Mouse (Mus musculus) mesoderm, embryonic 11.5 days (tissue): ENCODE results near the gene Fam57a.
"Not testable (repeated sequence)": the region's sequence is repeated elsewhere in the genome, so short reads cannot be mapped to it uniquely, and the experiment has no call there.

Source experiments
- DNase-seq: peaks from one replicate; pipeline ENCODE4 v3.0.0-alpha.2; 2012; ENCODE audit warnings: low read depth, low spot score

Gene Fam57a

DNA sequence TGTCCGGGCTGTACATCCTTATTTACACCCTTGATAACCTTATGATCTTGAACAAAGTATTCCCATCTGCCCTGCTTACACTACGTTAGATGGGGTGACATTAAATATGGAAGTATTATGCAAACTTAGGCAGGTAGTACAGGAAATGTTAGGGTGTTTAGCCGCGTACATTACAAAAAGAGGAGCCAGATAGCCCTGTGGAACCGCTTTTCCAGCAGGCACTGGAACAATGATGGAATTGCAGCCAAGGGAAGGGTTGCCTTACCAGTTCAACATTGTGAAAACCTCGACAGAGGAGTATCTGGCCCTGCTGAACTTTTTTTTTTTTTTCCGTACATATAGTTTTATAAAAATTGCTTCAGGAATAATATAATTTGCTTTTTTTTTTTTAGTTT is 672 bp downstream of the Fam57a start:
- no peak for DNase-seq

DNA sequence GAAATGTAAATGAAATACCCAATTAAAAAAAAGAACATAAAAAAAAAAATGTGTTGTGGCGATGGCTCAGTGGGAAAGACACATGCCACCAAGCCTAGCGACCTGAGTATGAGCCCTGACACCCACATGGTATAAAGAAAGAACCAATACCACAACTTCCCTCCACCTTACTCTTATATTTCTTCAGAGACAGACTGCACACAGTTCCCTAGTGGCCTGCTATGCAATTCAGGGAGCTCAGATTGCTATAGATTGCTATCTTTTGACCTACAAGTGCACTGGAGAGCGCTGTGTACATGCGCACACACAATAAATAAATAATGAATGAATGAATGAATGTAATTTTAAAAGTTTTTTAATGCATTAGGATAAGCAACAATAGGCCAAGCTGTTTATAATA is 4.3 kb downstream of the Fam57a start:
- no peak for DNase-seq

DNA sequence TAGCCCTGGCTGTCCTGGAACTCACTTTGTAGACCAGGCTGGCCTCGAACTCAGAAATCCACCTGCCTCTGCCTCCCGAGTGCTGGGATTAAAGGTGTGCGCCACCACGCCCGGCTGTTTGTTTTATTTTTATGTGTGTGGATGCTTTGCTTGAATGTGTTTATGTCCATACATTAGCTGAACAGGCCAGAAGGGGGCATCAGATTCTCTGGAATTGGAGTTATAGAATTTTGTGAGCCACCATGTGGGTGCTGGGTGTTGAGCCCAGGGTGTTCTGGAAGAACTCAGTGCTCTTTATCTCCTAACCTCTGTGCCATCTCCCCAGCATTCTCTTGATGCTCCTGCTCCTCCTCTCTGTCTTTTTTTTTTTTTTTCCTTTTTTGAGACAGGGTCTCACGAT is 7.4 kb downstream of the Fam57a start:
- no peak for DNase-seq

GRCm38 (mm10) chr11:76196275-76196976 is 17.0 kb downstream of the Fam57a start:
- DNase-seq = no peak

DNA sequence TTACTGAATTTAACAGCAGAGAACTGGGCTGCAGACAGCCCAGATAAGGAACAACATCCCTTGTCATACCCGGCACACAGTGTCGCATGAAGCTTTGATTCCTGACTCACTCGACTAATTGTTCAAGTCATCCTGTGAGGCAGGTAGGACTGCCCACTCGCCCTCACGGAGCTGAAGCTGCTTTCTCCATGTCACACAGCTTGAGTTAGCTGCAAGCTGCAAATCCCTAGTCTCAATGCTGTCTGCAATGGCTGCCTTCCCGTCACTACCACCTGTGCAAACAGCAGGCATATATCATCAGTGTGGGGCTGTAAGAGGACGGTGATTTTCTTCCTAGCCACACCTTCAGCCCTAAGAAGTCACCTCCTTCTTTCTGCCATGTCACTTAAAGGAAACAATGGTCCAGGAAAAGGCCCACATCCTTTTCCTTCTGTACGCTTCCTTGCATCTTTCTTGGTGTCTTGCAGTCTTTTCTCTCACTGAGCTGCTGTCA is 17.6 kb downstream of the Fam57a start:
- DNase-seq = no peak

DNA sequence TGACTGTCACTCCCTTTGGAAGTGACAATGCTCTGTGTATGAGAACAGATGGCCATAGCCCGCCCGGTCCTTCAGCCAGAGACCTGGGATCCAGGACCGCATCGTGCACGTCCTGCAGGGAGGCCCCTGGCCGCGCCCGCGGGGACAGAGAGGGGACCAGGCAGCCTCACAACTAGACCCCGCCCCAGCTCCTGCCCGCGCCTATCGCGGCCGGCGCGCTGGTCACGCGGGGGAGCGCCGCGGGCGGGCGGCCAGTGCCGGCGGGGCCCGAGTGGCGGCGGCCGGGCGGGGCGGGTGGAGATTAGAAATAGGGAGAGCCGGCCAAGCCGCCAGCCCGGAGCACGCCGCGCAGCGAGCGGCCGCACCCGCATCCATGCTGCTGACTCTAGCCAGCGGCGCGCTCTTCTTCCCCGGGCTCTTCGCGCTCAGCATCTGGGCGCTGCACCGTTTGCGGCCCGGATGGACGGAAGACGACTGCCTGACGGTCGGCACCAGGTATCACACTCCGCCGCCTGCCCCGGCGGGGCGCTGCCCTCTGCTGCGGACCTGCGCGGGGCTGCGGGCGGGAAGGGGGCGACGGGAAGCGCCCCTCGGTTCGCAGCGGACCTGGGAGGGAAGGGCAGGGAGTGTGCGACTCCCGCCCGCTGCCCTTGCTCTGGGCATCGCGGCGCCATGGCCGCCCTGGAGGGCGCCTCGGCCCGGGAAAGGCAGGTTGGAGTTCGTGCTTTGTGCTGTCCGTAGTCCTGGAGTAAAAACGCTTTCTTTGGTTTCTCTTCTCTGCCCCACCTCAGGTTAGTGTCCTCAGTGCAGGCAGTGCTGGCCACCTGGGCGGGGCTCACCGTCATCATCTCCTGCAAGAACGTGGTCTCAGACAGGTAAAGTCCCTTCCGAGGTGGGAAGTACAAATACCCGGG is 22.5 kb downstream of the Fam57a start:
- peak; percentile 78 for DNase-seq

- DNase-seq = no peak
Observed at GRCm38 (mm10) chr11:76206793-76207192, 27.3 kb downstream of the Fam57a start.

DNA sequence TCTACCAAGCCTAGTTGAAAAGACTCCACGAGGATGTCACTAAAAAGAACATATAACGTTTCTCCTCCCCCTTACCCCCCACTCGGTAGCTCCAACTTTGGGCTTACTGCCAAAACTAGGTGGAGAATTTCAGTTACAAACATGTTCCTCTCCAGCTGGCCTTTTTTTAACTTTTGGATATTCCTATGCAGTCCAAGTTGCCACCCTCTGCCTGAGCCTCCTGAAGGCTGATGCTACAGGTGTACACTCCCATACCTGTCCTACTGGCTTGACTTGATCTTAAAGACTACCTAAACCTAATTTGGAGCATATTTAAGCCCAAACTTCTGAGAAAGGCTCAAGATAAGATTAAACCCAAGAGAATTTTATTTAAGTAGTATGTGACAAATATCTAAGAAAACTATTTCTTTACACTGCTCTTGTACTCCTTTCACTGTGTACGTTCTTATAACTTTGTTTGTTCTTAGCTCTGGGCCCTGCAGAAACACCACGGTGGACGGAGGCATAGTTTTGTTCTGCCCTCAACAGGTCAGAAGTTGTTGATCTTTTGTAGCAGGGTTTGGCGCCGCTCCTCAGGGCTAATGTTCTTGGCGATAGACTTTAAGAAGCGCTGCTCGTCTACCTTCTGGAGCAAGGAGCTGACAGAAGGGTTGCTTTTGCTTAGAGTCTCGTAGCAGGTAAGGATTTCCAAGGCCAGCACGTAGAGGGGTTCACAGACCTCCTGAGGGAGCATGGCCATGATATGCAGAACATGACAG is 30.9 kb downstream of the Fam57a start:
- DNase-seq = no peak

GRCm38 (mm10) chr11:76211595-76211994 is 32.1 kb downstream of the Fam57a start:
- DNase-seq = not testable (repeated sequence)

DNA sequence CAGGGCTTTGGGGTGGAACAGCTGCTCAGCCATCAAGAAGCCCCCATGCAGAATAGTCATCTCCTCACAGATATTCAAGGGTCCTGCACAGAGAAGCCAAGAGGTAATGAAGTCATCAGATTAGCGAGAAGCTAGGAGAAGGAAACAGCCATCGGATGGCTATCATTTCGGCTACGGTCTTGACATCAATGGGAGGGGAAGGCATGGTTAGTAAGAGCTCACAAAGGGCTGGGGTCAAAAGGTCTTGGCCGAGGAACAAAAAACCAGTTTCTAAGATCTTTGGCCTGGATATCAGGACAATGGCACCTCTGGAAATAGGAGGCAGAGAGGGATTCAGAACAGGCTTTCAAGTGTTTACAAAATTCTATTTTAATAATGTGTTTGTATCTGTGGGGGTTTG is 34.4 kb downstream of the Fam57a start:
- no peak for DNase-seq

- no peak for DNase-seq
Observed at GRCm38 (mm10) chr11:76215011-76215410, 35.5 kb downstream of the Fam57a start.

DNA sequence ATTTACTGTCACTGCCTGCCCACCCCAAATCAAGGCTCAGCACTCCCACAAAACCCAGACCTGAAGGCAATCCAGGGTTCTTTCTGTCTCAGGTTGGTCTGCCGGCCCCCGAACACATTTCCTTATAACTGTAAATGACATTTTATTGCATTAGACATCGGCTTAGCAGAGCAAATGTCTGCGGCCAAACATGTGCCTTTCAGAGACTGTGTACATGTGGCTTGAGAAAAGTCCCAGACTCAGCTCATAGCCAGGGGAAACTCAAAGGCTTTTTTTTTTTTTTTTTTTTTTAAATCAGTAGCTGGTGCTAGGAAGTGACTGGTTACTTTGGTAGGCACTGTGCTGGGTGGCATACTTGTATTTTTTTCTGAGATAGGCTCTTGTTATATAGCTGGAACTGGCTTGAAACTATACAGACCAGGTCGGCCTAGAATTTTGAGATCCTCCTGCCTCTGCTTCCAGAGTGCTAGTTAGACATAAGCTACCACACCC is 36.6 kb downstream of the Fam57a start:
- DNase-seq = no peak

DNA sequence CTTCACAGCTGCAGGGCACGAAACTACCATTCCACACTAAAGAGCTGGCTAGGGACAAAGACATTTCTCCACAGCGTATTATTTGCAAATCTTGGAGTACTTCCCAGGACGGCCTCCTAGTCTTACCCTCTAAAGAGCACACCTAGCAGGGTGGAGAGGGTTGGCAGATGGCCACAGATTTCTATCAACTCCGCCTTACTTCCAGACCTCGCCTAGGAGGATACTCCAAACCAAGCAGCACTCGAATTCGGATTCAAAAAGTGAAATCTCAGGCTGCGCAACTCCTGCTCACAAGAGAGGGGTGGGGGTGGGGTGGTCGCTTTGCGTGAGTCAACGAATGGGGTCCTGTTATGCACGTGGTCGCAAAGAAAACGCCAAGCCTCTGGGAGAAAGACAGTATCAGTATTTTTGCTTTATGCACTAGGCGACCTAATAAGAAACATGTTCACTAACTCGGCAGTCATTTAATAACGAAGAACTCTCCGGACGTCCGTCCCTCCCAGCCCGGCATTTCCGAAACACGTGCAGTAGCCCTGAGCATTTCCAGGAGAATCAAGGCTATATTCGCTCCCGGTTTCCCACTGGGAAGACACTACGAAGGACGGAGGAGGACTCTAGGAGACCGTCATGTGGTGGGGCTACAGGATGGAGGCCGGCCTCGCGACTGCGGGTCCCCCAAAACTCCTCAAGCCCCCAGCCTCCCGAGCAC is 37.4 kb downstream of the Fam57a start:
- DNase-seq = peak; percentile 52

- peak; percentile 99 for DNase-seq
Observed at GRCm38 (mm10) chr11:76217390-76217800, 37.9 kb downstream of the Fam57a start, which contains the start of the genes Dbil5 and Gemin4. TSS of gene Dbil5 (plus strand) at chr11:76217608. TSS of gene Gemin4 (minus strand) at chr11:76217664.

GRCm38 (mm10) chr11:76224631-76225030 is 45.2 kb downstream of the Fam57a start:
- no peak for DNase-seq

GRCm38 (mm10) chr11:76225051-76225450 is 45.6 kb downstream of the Fam57a start:
- DNase-seq = no peak

DNA sequence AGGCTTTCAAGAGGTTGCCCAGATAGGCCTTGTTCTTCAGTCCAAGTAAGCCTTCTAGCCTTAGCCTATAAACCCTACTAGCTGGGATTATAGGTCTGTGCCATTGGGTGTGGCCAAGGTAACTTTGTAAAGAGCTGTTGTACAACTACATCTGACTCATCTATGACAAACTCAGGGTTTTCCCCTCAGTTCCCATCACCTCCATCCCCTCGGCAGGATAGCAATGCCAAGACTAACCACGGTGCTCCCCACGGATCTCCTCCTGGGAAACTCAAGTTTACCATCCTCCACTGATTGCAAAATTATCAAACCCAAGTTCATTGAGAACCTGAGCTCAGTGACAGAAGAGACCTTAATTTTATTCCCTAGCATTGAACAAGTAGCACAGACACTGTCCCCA is 56.7 kb downstream of the Fam57a start:
- DNase-seq = no peak

DNA sequence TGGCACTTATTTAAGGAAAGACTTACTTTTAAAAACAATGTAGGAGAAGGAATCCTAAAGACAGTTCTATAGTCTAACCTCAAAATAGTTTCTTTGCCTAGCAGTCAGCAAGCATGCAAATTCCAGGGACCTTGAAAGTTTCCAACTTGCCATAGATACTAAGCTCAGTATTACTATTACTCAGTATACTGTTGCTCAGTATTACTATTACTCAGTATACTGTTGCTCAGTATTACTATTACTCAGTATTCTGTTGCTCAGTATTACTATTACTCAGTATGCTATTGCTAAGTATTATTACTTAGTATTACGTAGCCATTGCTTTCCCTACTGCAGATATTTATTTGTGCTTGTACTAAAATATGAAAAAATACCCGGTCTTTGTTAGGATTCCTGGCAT is 60.3 kb downstream of the Fam57a start:
- DNase-seq = no peak

- peak; percentile 94 for DNase-seq
Observed at GRCm38 (mm10) chr11:76242901-76243810, 63.7 kb downstream of the Fam57a start, which contains the start of the genes Mrm3 and Glod4. TSS of gene Mrm3 (plus strand) at chr11:76243715. TSS of gene Glod4 (minus strand) at chr11:76243725.
